Mouse (Mus musculus): ENCODE measurements at regions not wholly inside any gene's neighbourhood (a gene's known extent, or its start where the extent isn't known, plus 50 kb on each side); places are given as distances from the start of the nearest gene placed in this dataset.
"Not testable (repeated sequence)": the region's sequence is repeated elsewhere in the genome, so short reads cannot be mapped to it uniquely, and the experiment has no call there.

GRCm38 (mm10) chr6:102005627-102006026 is 567.3 kb downstream of the Cntn3 start:
- H3K27ac ChIP-seq, result no peak overlapping the region
- ATAC-seq, result peak; percentile 62; the same call in 1 of the 2 replicates
- no peak overlapping the region for H3K9ac ChIP-seq
- 30% methylated on average over 3 of the region's 3 CpGs for WGBS
- no peak overlapping the region for H3K4me2 ChIP-seq
- no peaks in the 10 kb centered on the region for H3K36me3 ChIP-seq (ENCODE audit: poor library complexity, severe bottlenecking)
- no peaks in the 10 kb centered on the region for H3K27me3 ChIP-seq
- no peaks in the 10 kb centered on the region for H3K9me3 ChIP-seq (replicated peaks)
- H3K4me3 ChIP-seq, result no peak overlapping the region
- no peaks in the 10 kb centered on the region for H3K4me1 ChIP-seq

GRCm38 (mm10) chr6:101998181-101998580 is 574.7 kb downstream of the Cntn3 start:
- Histone ChIP-seq H3K27me3 (no peaks in the 10 kb centered on the region), H3K9me3 (replicated peaks) (no peaks in the 10 kb centered on the region), H3K4me1 (no peaks in the 10 kb centered on the region), H3K27ac (no peak overlapping the region), H3K36me3 (ENCODE audit: poor library complexity, severe bottlenecking) (no peaks in the 10 kb centered on the region), H3K9ac (no peak overlapping the region), H3K4me3 (no peak overlapping the region), H3K4me2 (no peak overlapping the region)
- 36% methylated on average over 2 of the region's 2 CpGs for WGBS
- peak; percentile 66; the same call in 1 of the 2 replicates for ATAC-seq

- 60% methylated on average over 5 of the region's 5 CpGs for WGBS
These were observed 575.3 kb downstream of the Cntn3 start for GRCm38 (mm10) chr6:101997629-101998028.

GRCm38 (mm10) chr6:101992815-101993214 is 580.1 kb downstream of the Cntn3 start:
- no peaks in the 10 kb centered on the region for H3K27me3 ChIP-seq
- WGBS, result 92% methylated on average over 2 of the region's 2 CpGs
- ATAC-seq, result no peak
- H3K4me1 ChIP-seq, result no peaks in the 10 kb centered on the region
- no peak overlapping the region for H3K27ac ChIP-seq
- H3K4me2 ChIP-seq, result no peak overlapping the region
- no peaks in the 10 kb centered on the region for H3K36me3 ChIP-seq (ENCODE audit: poor library complexity, severe bottlenecking)
- no peak overlapping the region for H3K9ac ChIP-seq
- H3K4me3 ChIP-seq, result no peak overlapping the region
- H3K9me3 ChIP-seq (replicated peaks), result no peaks in the 10 kb centered on the region

More at GRCm38 (mm10) chr6:101997629-101998028, 575.3 kb downstream of the Cntn3 start:
- H3K27ac ChIP-seq, result no peak overlapping the region
- H3K9me3 ChIP-seq (replicated peaks), result no peaks in the 10 kb centered on the region
- no peaks in the 10 kb centered on the region for H3K4me1 ChIP-seq
- H3K4me3 ChIP-seq, result no peak overlapping the region
- no peaks in the 10 kb centered on the region for H3K27me3 ChIP-seq
- ATAC-seq, result peak; percentile 70
- H3K36me3 ChIP-seq (ENCODE audit: poor library complexity, severe bottlenecking), result no peaks in the 10 kb centered on the region
- H3K9ac ChIP-seq, result no peak overlapping the region
- no peak overlapping the region for H3K4me2 ChIP-seq

GRCm38 (mm10) chr6:101981656-101982055 is 591.2 kb downstream of the Cntn3 start:
- 85% methylated on average over 1 of the region's 1 CpGs for WGBS
- no peaks in the 10 kb centered on the region for H3K27me3 ChIP-seq
- H3K4me3 ChIP-seq, result no peak overlapping the region
- no peak overlapping the region for H3K4me2 ChIP-seq
- no peak overlapping the region for H3K27ac ChIP-seq
- ATAC-seq, result no peak
- H3K4me1 ChIP-seq, result no peaks in the 10 kb centered on the region
- no peaks in the 10 kb centered on the region for H3K9me3 ChIP-seq (replicated peaks)
- no peak overlapping the region for H3K9ac ChIP-seq
- no peaks in the 10 kb centered on the region for H3K36me3 ChIP-seq (ENCODE audit: poor library complexity, severe bottlenecking)

GRCm38 (mm10) chr6:101979213-101979612 is 593.7 kb downstream of the Cntn3 start:
- Histone ChIP-seq H3K9ac (no peak overlapping the region), H3K36me3 (ENCODE audit: poor library complexity, severe bottlenecking) (no peaks in the 10 kb centered on the region), H3K4me1 (no peaks in the 10 kb centered on the region)

GRCm38 (mm10) chr6:101964941-101965340 is 587.2 kb upstream of the Pdzrn3 start:
- Histone ChIP-seq H3K27ac (no peak overlapping the region), H3K9me3 (replicated peaks) (no peaks in the 10 kb centered on the region), H3K4me2 (no peak overlapping the region), H3K27me3 (no peaks in the 10 kb centered on the region), H3K4me3 (no peak overlapping the region), H3K4me1 (no peaks in the 10 kb centered on the region), H3K9ac (no peak overlapping the region), H3K36me3 (ENCODE audit: poor library complexity, severe bottlenecking) (no peaks in the 10 kb centered on the region)
- ATAC-seq, result no peak
- WGBS, result 64% methylated on average over 2 of the region's 2 CpGs

More at GRCm38 (mm10) chr6:101979213-101979612, 593.7 kb downstream of the Cntn3 start:
- WGBS, result 72% methylated on average over 2 of the region's 2 CpGs
- Histone ChIP-seq H3K9me3 (replicated peaks) (no peaks in the 10 kb centered on the region), H3K27ac (no peak overlapping the region), H3K4me2 (no peak overlapping the region), H3K27me3 (no peaks in the 10 kb centered on the region), H3K4me3 (no peak overlapping the region)
- no peak for ATAC-seq

GRCm38 (mm10) chr6:101961476-101961875 is 583.8 kb upstream of the Pdzrn3 start:
- WGBS, result 92% methylated on average over 3 of the region's 3 CpGs
- H3K4me2 ChIP-seq; H3K27me3 ChIP-seq; ATAC-seq; H3K36me3 ChIP-seq (ENCODE audit: poor library complexity, severe bottlenecking); H3K4me1 ChIP-seq; H3K27ac ChIP-seq; H3K9me3 ChIP-seq (replicated peaks); H3K4me3 ChIP-seq; H3K9ac ChIP-seq: not testable (repeated sequence)

- H3K4me3 ChIP-seq, result no peak overlapping the region
- no peaks in the 10 kb centered on the region for H3K4me1 ChIP-seq
- H3K9me3 ChIP-seq (replicated peaks), result 0 out of 2 replicates have a peak, but pooled peaks cover 3% of the 10 kb centered on the region
- no peak for ATAC-seq
- H3K4me2 ChIP-seq, result no peak overlapping the region
- H3K36me3 ChIP-seq (ENCODE audit: poor library complexity, severe bottlenecking), result no peaks in the 10 kb centered on the region
- 63% methylated on average over 3 of the region's 3 CpGs for WGBS
- H3K27me3 ChIP-seq, result no peaks in the 10 kb centered on the region
- no peak overlapping the region for H3K27ac ChIP-seq
- no peak overlapping the region for H3K9ac ChIP-seq
These were observed 572.0 kb upstream of the Pdzrn3 start for GRCm38 (mm10) chr6:101949681-101950080.

- H3K9me3 ChIP-seq (replicated peaks), result 0 out of 2 replicates have a peak, but pooled peaks cover 3% of the 10 kb centered on the region
- ATAC-seq, result no peak
- H3K27me3 ChIP-seq, result no peaks in the 10 kb centered on the region
- H3K4me2 ChIP-seq, result no peak overlapping the region
- no peaks in the 10 kb centered on the region for H3K4me1 ChIP-seq
- no peak overlapping the region for H3K9ac ChIP-seq
- H3K36me3 ChIP-seq (ENCODE audit: poor library complexity, severe bottlenecking), result no peaks in the 10 kb centered on the region
- 75% methylated on average over 2 of the region's 2 CpGs for WGBS
- H3K4me3 ChIP-seq, result no peak overlapping the region
- no peak overlapping the region for H3K27ac ChIP-seq
These were observed 571.3 kb upstream of the Pdzrn3 start for GRCm38 (mm10) chr6:101948950-101949349.

- peaks cover 3% of the 10 kb centered on the region; the same call in 1 of the 2 replicates for H3K27me3 ChIP-seq
- ATAC-seq, result no peak; the same call in 1 of the 2 replicates
- H3K27ac ChIP-seq, result no peak overlapping the region
- H3K36me3 ChIP-seq (ENCODE audit: poor library complexity, severe bottlenecking), result no peaks in the 10 kb centered on the region
- H3K4me2 ChIP-seq, result no peak overlapping the region
- H3K4me3 ChIP-seq, result no peak overlapping the region
- no peak overlapping the region for H3K9ac ChIP-seq
- H3K9me3 ChIP-seq (replicated peaks), result no peaks in the 10 kb centered on the region
- 63% methylated on average over 3 of the region's 3 CpGs for WGBS
- H3K4me1 ChIP-seq, result peaks cover 35% of the 10 kb centered on the region
These were observed 562.7 kb upstream of the Pdzrn3 start for GRCm38 (mm10) chr6:101940266-101940866.

GRCm38 (mm10) chr6:101938393-101938985 is 560.8 kb upstream of the Pdzrn3 start:
- no peaks in the 10 kb centered on the region for H3K36me3 ChIP-seq (ENCODE audit: poor library complexity, severe bottlenecking)
- H3K4me2 ChIP-seq, result peak overlapping the region; percentile 45
- no peak overlapping the region for H3K4me3 ChIP-seq
- H3K9ac ChIP-seq, result no peak overlapping the region
- peaks cover 35% of the 10 kb centered on the region for H3K4me1 ChIP-seq
- peak overlapping the region; percentile 54 for H3K27ac ChIP-seq
- WGBS, result 14% methylated on average over 4 of the region's 4 CpGs
- H3K9me3 ChIP-seq (replicated peaks), result no peaks in the 10 kb centered on the region
- peaks cover 5% of the 10 kb centered on the region; the same call in 1 of the 2 replicates for H3K27me3 ChIP-seq
- peak; percentile 80 for ATAC-seq

Data from forebrain, embryonic 13.5 days (tissue).